Mouse (Mus musculus) liver, embryonic 15.5 days (tissue): ENCODE data around the gene Twf2. TPM values are rescaled to one million over a fixed set of nuclear protein-coding genes. Genes with fewer than 3 reads are reported as not detected.
A peak's percentile ranks its signal among the peaks of the same experiment; 100 is the strongest.

Experiments used
- ATAC-seq: fragments of 200-750 bp; cut with Nextera tagmentation; 2 replicates; pipeline ENCODE4 v1.8.0; 2017; ENCODE audit warnings: moderate number of reproducible peaks, mild to moderate bottlenecking, moderate library complexity; ENCODE audit not compliant: insufficient read depth
- H3K27ac ChIP-seq: fragments of 300-500 bp; sonication (generic); replicated peaks from 2 replicates; pipeline ENCODE4 v1.5.1; 2015; ENCODE audit warnings: mild to moderate bottlenecking, inconsistent platforms
- H3K27me3 ChIP-seq: fragments of 300-500 bp; sonication (generic); 2 replicates; pipeline ENCODE4 v1.6.1; 2015; ENCODE audit warnings: mild to moderate bottlenecking, inconsistent platforms
- H3K36me3 ChIP-seq: fragments of 300-500 bp; sonication (generic); replicated peaks from 2 replicates; pipeline ENCODE4 v1.6.1; 2015; ENCODE audit warnings: moderate library complexity, mild to moderate bottlenecking, inconsistent platforms
- H3K4me1 ChIP-seq: fragments of 300-500 bp; sonication (generic); replicated peaks from 2 replicates; pipeline ENCODE4 v1.6.1; 2015; ENCODE audit warnings: inconsistent platforms
- H3K4me2 ChIP-seq: fragments of 300-500 bp; sonication (generic); 2 replicates; pipeline ENCODE4 v1.6.1; 2015; ENCODE audit warnings: moderate library complexity, mild to moderate bottlenecking, inconsistent platforms
- H3K4me3 ChIP-seq: fragments of 300-500 bp; sonication (generic); replicated peaks from 2 replicates; pipeline ENCODE4 v1.5.1; 2015; ENCODE audit warnings: mild to moderate bottlenecking, inconsistent platforms
- H3K9ac ChIP-seq: fragments of 300-500 bp; sonication (generic); 2 replicates; pipeline ENCODE4 v1.6.1; 2015; ENCODE audit warnings: moderate library complexity, mild to moderate bottlenecking, inconsistent platforms
- H3K9me3 ChIP-seq: fragments of 300-500 bp; sonication (generic); replicated peaks from 2 replicates; pipeline ENCODE4 v1.6.1; 2016; ENCODE audit warnings: inconsistent platforms
- WGBS: fragments of 180-500 bp; shearing (Covaris S2); methylation state at CpG from one replicate; pipeline ENCODE4 v1.1.7; 2015; ENCODE audit warnings: mixed read lengths; ENCODE audit not compliant: insufficient replicate concordance; 5-methylcytosine and 5-hydroxymethylcytosine counted together
- polyA plus RNA-seq: library from polyadenylated mRNA; unstranded; fragments of >200 nt; fragmentation: Nextera tagmentation; extraction: Ambion mirVana; gene quantifications from 2 replicates; pipeline ENCODE4 v1.2.1, GENCODE M21; 2015

Gene Twf2
- polyA plus RNA-seq, 1 experiment from 2014 or later: 23.8 TPM

- no peak overlapping the region for H3K9ac ChIP-seq
- H3K4me1 ChIP-seq: peaks cover 34% of the 10 kb centered on the region
- peak overlapping the region; percentile 85; the same call in 1 of the 2 replicates for H3K4me2 ChIP-seq
- no peak for ATAC-seq
- 71% methylated on average over 9 of the region's 9 CpGs for WGBS
- H3K27ac ChIP-seq: no peak overlapping the region
- H3K27me3 ChIP-seq: peaks cover 15% of the 10 kb centered on the region; the same call in 1 of the 2 replicates
- no peaks in the 10 kb centered on the region for H3K9me3 ChIP-seq
- peak overlapping the region; percentile 67; the same call in 1 of the 2 replicates for H3K4me3 ChIP-seq
- peaks cover 11% of the 10 kb centered on the region; the same call in 1 of the 2 replicates for H3K36me3 ChIP-seq
Observed at GRCm38 (mm10) chr9:106197732-106198131, 5.2 kb upstream of the Twf2 start.

- Histone ChIP-seq H3K4me2 (peak overlapping the region; percentile 85), H3K4me1 (peaks cover 46% of the 10 kb centered on the region), H3K9ac (peak overlapping the region; percentile 65), H3K27me3 (peaks cover 15% of the 10 kb centered on the region; the same call in 1 of the 2 replicates), H3K4me3 (peak overlapping the region; percentile 67), H3K36me3 (peaks cover 8% of the 10 kb centered on the region; the same call in 1 of the 2 replicates), H3K9me3 (no peaks in the 10 kb centered on the region), H3K27ac (peak overlapping the region; percentile 38)
- peak; percentile 58 for ATAC-seq
- under 1% methylated on average over 51 of the region's 51 CpGs for WGBS
Observed at GRCm38 (mm10) chr9:106198962-106199458, 3.9 kb upstream of the Twf2 start.

- Histone ChIP-seq H3K27me3 (peaks cover 15% of the 10 kb centered on the region; the same call in 1 of the 2 replicates), H3K9me3 (no peaks in the 10 kb centered on the region), H3K9ac (peak within 1 kb of the TSS; percentile 65), H3K4me2 (peak within 1 kb of the TSS; percentile 85), H3K4me1 (peaks cover 52% of the 10 kb centered on the region), H3K36me3 (peaks cover 8% of the 10 kb centered on the region; the same call in 1 of the 2 replicates), H3K27ac (peak within 1 kb of the TSS; percentile 38), H3K4me3 (peak within 1 kb of the TSS; percentile 67)
- ATAC-seq: 0 out of 2 replicates have a peak, but pooled peaks have one; percentile 9
- 33% methylated on average over 18 of the region's 18 CpGs for WGBS
Observed at GRCm38 (mm10) chr9:106199535-106200272, 3.2 kb upstream of the Twf2 start, which contains the start of gene Ppm1m. Gene Ppm1m (minus strand): TSS chr9:106199746.

DNA sequence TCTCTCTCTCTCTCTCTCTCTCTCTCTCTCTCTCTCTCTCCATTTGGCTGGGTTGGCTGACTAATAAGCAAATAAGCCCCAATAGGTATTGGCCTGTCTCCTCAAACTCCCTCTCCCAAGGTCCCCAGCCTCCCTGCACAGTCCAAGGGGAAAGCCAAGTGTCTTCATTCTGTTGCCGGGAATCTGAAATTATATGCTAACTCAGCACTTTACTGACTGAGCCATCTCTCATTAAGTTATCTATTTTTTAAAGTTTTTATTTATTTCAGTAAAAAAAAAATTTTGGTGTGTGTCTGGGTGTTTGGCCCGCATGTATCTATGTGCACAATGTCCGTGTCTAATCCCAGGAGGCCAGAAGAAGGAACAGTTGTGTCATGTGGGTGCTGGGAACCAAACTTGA, 1.0 kb upstream of the Twf2 start:
- ATAC-seq: no peak
- Histone ChIP-seq H3K36me3 (no peaks in the 10 kb centered on the region), H3K9ac (no peak overlapping the region), H3K9me3 (no peaks in the 10 kb centered on the region), H3K4me3 (peak overlapping the region; percentile 75), H3K4me1 (peaks cover 63% of the 10 kb centered on the region), H3K4me2 (peak overlapping the region; percentile 96), H3K27ac (no peak overlapping the region), H3K27me3 (peaks cover 15% of the 10 kb centered on the region; the same call in 1 of the 2 replicates)
- WGBS: 73% methylated on average over 3 of the region's 3 CpGs

- ATAC-seq: no peak
- H3K4me3 ChIP-seq: peak overlapping the region; percentile 75
- 24% methylated on average over 7 of the region's 7 CpGs for WGBS
- peak overlapping the region; percentile 65 for H3K27ac ChIP-seq
- H3K9ac ChIP-seq: no peak overlapping the region
- no peaks in the 10 kb centered on the region for H3K9me3 ChIP-seq
- peaks cover 46% of the 10 kb centered on the region for H3K4me1 ChIP-seq
- no peaks in the 10 kb centered on the region for H3K36me3 ChIP-seq
- H3K4me2 ChIP-seq: peak overlapping the region; percentile 96
- no peaks in the 10 kb centered on the region for H3K27me3 ChIP-seq
Observed at GRCm38 (mm10) chr9:106203990-106204851, 1.3 kb downstream of the Twf2 start.

- Histone ChIP-seq H3K27ac (no peak overlapping the region), H3K9me3 (no peaks in the 10 kb centered on the region), H3K27me3 (no peaks in the 10 kb centered on the region), H3K9ac (no peak overlapping the region), H3K36me3 (no peaks in the 10 kb centered on the region), H3K4me3 (no peak overlapping the region), H3K4me2 (no peak overlapping the region), H3K4me1 (peaks cover 36% of the 10 kb centered on the region)
- ATAC-seq: no peak
- WGBS: 65% methylated on average over 7 of the region's 7 CpGs
Observed at GRCm38 (mm10) chr9:106205713-106206290, 2.9 kb downstream of the Twf2 start.

DNA sequence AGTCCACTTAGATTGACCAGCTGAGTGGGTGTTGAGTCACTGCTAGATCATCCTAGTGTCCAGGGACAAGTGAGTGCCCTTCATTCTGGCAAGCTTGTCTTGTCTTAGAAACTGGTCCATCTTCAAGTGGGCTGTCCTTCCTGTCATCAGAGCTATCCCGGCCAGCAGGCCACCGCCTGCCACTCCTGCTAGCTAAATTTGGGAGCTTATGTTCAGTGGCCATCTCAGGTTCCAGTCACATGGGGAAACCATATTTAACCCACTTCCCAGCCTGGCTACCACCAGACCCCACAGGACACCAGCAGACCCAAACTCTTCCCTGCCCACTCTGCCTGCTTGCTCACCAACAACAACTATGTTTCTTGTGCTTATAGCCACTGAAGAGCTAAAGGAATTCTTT, 3.6 kb downstream of the Twf2 start:
- no peak for ATAC-seq
- no peak overlapping the region for H3K4me2 ChIP-seq
- H3K27ac ChIP-seq: no peak overlapping the region
- no peaks in the 10 kb centered on the region for H3K9me3 ChIP-seq
- H3K36me3 ChIP-seq: no peaks in the 10 kb centered on the region
- no peak overlapping the region for H3K4me3 ChIP-seq
- H3K27me3 ChIP-seq: no peaks in the 10 kb centered on the region
- WGBS: 66% methylated on average over 2 of the region's 2 CpGs
- H3K9ac ChIP-seq: no peak overlapping the region
- peaks cover 41% of the 10 kb centered on the region for H3K4me1 ChIP-seq

GRCm38 (mm10) chr9:106208181-106208580, 5.3 kb downstream of the Twf2 start:
- Histone ChIP-seq H3K27me3 (no peaks in the 10 kb centered on the region), H3K27ac (no peak overlapping the region), H3K36me3 (0 out of 2 replicates have a peak, but pooled peaks cover 9% of the 10 kb centered on the region), H3K9ac (no peak overlapping the region), H3K4me3 (no peak overlapping the region), H3K4me2 (no peak overlapping the region), H3K4me1 (peaks cover 41% of the 10 kb centered on the region), H3K9me3 (no peaks in the 10 kb centered on the region)
- ATAC-seq: no peak
- 71% methylated on average over 5 of the region's 5 CpGs for WGBS

GRCm38 (mm10) chr9:106209954-106210353, 7.0 kb downstream of the Twf2 start:
- no peak overlapping the region for H3K4me3 ChIP-seq
- no peak overlapping the region for H3K4me2 ChIP-seq
- no peak overlapping the region for H3K27ac ChIP-seq
- H3K36me3 ChIP-seq: 0 out of 2 replicates have a peak, but pooled peaks cover 26% of the 10 kb centered on the region
- no peak for ATAC-seq
- WGBS: 78% methylated on average over 4 of the region's 4 CpGs
- H3K27me3 ChIP-seq: no peaks in the 10 kb centered on the region
- no peaks in the 10 kb centered on the region for H3K9me3 ChIP-seq
- H3K9ac ChIP-seq: no peak overlapping the region
- peaks cover 25% of the 10 kb centered on the region for H3K4me1 ChIP-seq

DNA sequence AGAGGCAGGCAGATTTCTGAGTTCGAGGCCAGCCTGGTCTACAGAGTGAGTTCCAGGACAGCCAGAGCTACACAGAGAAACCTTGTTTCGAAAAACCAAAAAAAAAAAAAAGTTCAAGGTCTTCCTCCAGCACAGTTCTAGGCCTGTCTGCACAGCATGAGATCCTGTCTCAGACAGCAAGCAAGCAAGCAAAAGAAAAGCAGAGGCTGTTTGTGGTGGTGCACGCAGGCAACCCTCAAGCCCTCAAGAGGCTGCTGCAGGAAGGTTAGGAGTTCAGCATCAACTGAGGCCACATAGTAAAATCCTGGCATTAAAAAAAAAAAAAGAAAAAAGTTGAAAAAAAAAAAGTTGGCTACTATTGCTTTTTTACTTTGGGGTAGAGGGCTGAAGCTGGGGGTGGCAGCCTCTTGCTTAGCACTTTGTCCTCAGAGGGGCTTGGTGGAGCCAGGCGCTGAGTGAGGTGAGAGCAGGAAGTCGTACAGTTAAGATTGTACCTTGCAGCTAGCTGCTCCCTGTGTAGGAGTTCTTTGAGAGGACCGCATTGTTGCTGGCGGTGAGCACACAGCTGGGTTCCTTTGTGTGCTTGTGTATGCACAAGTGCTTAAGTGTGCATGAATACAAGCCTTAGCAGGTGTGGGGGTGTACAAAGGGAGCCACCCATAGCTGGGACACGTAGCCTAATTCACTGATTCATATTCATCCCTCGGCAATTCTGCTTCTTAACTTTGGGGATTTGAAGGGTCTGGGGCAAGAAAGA, 8.1 kb downstream of the Twf2 start:
- H3K9me3 ChIP-seq: no peaks in the 10 kb centered on the region
- peaks cover 17% of the 10 kb centered on the region for H3K4me1 ChIP-seq
- H3K27me3 ChIP-seq: no peaks in the 10 kb centered on the region
- WGBS: 74% methylated on average over 9 of the region's 9 CpGs
- ATAC-seq: no peak
- H3K4me2 ChIP-seq: peak overlapping the region; percentile 66
- H3K9ac ChIP-seq: no peak overlapping the region
- 0 out of 2 replicates have a peak, but pooled peaks cover 28% of the 10 kb centered on the region for H3K36me3 ChIP-seq
- no peak overlapping the region for H3K4me3 ChIP-seq
- no peak overlapping the region for H3K27ac ChIP-seq
